Mouse (Mus musculus): ENCODE measurements around the gene Igf1r. TPM values are rescaled to one million over a fixed set of nuclear protein-coding genes. Genes with fewer than 3 reads are reported as not detected.
A peak's percentile ranks its signal among the peaks of the same experiment; 100 is the strongest.

Igf1r gene
- polyA plus RNA-seq, 1 experiment from 2014 or later, result 25.2 TPM

GRCm38 (mm10) chr7:68062849-68063208 is 110.2 kb downstream of the Igf1r start:
- 53% methylated on average over 5 of the region's 5 CpGs for WGBS
- peaks cover 49% of the 10 kb centered on the region for H3K4me1 ChIP-seq
- peak overlapping the region; percentile 63; the same call in 1 of the 2 replicates for H3K27ac ChIP-seq (replicated peaks)
- no peak for DNase-seq (ENCODE audit: low spot score)
- H3K36me3 ChIP-seq (replicated peaks), result 0 out of 2 replicates have a peak, but pooled peaks cover 2% of the 10 kb centered on the region
- H3K27me3 ChIP-seq (replicated peaks; ENCODE audit: low read depth, poor library complexity, severe bottlenecking), result no peaks in the 10 kb centered on the region
- no peak overlapping the region for H3K4me3 ChIP-seq
- H3K9me3 ChIP-seq, result no peaks in the 10 kb centered on the region

DNA sequence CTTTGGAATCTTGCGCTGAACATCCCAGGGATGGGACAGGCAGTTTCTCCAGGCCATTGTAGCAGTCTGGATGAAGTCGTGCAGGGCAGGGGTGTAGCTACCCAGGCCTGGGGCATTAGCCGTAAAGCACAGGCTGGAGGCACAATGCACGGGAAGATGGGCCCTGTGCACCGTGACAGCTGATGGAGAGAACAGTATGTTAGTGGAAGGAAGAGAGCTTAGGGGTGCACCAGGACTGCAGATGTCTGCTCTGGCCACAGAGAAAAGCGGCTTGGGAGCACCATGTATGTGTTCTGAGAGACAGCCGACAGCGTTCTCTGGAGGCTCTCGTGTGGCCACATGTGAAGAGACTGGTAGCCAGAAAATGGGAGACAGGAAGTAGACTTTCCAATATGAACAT is 111.1 kb downstream of the Igf1r start:
- Histone ChIP-seq H3K36me3 (replicated peaks) (0 out of 2 replicates have a peak, but pooled peaks cover 2% of the 10 kb centered on the region), H3K4me1 (peaks cover 45% of the 10 kb centered on the region), H3K4me3 (no peak overlapping the region), H3K9me3 (no peaks in the 10 kb centered on the region), H3K27me3 (replicated peaks; ENCODE audit: low read depth, poor library complexity, severe bottlenecking) (no peaks in the 10 kb centered on the region), H3K27ac (replicated peaks) (no peak overlapping the region)
- DNase-seq (ENCODE audit: low spot score), result no peak
- WGBS, result 89% methylated on average over 9 of the region's 9 CpGs

DNA sequence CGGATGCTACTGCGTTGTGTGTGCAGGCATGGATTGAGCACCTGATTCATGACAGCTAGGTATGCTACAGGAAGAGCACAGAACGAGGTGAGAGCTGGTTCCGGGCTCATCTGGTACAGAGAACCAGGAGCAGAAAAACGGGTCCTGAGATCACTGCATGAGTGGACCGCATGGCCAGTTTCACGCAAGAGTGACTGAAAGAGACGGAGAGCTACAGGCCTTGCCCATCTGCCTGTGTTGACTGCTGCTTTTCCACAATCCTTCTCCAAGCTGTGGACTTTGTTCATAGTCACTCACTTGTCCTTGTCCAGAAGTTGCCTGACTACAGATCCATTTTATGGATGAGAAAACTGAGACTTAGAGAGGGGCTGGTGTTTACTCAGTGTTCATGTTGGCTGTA is 111.5 kb downstream of the Igf1r start:
- DNase-seq (ENCODE audit: low spot score), result no peak
- Histone ChIP-seq H3K27me3 (replicated peaks; ENCODE audit: low read depth, poor library complexity, severe bottlenecking) (no peaks in the 10 kb centered on the region), H3K9me3 (no peaks in the 10 kb centered on the region), H3K27ac (replicated peaks) (no peak overlapping the region), H3K4me3 (no peak overlapping the region), H3K36me3 (replicated peaks) (0 out of 2 replicates have a peak, but pooled peaks cover 2% of the 10 kb centered on the region), H3K4me1 (peaks cover 49% of the 10 kb centered on the region)
- WGBS, result 94% methylated on average over 8 of the region's 8 CpGs

DNA sequence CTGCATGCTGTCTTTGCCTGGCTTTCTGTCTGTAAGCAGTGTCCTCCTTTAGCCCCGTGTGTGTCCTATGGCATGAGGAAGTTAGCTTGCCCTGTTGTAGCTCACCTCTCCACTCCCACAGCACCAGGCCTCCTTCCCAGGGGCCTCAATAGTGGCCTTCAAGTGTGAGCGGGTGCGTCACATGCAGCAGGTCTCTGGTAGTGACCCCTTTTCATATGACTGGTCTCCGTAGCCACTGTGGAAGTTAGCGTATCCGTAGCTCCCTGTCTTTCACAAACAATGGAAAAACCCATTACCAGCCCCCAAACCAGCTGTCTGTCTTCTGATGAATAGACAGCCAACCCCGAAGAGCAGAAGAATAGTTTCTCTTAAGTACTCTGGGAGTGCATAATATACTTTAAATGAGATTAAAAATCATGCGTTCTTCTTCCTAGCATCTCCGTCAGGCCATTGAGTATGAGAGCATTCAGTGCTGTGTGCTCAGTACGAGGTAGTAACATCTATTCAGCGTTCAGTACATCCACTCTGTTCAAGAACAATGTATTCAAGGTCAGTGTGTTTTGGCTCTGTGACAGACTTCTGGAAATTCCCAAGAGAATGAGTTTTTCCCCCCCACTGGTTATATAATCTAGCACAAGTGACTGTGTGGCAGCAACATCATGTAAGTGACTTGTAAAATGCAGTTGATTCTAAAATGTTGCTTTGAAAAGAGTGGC is 112.2 kb downstream of the Igf1r start:
- H3K9me3 ChIP-seq, result no peaks in the 10 kb centered on the region
- no peaks in the 10 kb centered on the region for H3K27me3 ChIP-seq (replicated peaks; ENCODE audit: low read depth, poor library complexity, severe bottlenecking)
- no peak overlapping the region for H3K4me3 ChIP-seq
- H3K36me3 ChIP-seq (replicated peaks), result 0 out of 2 replicates have a peak, but pooled peaks cover 2% of the 10 kb centered on the region
- DNase-seq (ENCODE audit: low spot score), result no peak
- H3K4me1 ChIP-seq, result peaks cover 54% of the 10 kb centered on the region
- no peak overlapping the region for H3K27ac ChIP-seq (replicated peaks)
- 78% methylated on average over 11 of the region's 11 CpGs for WGBS

DNA sequence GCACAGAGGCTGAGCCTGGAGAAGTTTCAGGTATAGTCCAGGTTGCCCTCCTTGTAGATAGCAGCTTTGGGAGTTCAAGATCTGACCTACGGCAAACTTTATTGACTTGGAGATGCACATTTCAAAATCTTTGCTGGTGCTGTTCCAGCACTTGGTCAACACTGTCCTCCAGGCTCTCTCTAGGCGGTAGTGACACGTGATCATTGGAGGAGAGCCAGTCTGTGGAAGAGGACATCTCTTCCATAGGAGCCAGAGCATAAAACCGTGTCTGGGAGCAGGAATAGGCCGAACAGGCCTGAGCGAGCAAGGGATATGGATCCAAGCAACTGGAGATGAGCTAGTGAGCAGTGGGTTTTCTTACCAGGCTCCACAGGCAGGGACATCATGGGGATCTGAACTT is 113.3 kb downstream of the Igf1r start:
- WGBS, result 93% methylated on average over 6 of the region's 6 CpGs

DNA sequence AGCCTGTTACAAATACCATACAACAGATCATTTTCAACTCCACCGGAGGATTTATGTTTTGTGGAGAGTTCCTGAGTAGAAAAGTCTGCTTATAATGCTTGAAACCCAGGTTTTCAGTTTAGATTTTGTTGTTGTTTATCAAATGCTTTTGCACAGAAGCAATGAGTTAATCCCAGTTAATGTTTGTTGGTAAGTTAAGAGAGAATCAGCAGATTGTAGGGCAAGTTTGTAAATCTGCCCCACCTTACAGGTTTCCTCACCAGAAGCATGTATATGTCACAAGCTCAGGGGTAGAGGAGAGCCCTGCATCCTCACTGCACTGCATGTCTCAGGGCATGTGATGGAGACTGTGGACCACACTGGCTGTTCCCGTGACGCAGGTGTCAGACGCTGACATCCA is 114.7 kb downstream of the Igf1r start:
- no peaks in the 10 kb centered on the region for H3K27me3 ChIP-seq (replicated peaks; ENCODE audit: low read depth, poor library complexity, severe bottlenecking)
- peaks cover 57% of the 10 kb centered on the region for H3K4me1 ChIP-seq
- H3K4me3 ChIP-seq, result no peak overlapping the region
- H3K36me3 ChIP-seq (replicated peaks), result 0 out of 2 replicates have a peak, but pooled peaks cover 2% of the 10 kb centered on the region
- H3K9me3 ChIP-seq, result no peaks in the 10 kb centered on the region
- H3K27ac ChIP-seq (replicated peaks), result no peak overlapping the region
- DNase-seq (ENCODE audit: low spot score), result no peak
- WGBS, result 96% methylated on average over 4 of the region's 4 CpGs

More for the DNA sequence above, 113.3 kb downstream of the Igf1r start:
- no peak for DNase-seq (ENCODE audit: low spot score)
- Histone ChIP-seq H3K27me3 (replicated peaks; ENCODE audit: low read depth, poor library complexity, severe bottlenecking) (no peaks in the 10 kb centered on the region), H3K9me3 (no peaks in the 10 kb centered on the region), H3K4me3 (no peak overlapping the region), H3K4me1 (peaks cover 60% of the 10 kb centered on the region), H3K27ac (replicated peaks) (no peak overlapping the region; the same call in 1 of the 2 replicates), H3K36me3 (replicated peaks) (0 out of 2 replicates have a peak, but pooled peaks cover 2% of the 10 kb centered on the region)

DNA sequence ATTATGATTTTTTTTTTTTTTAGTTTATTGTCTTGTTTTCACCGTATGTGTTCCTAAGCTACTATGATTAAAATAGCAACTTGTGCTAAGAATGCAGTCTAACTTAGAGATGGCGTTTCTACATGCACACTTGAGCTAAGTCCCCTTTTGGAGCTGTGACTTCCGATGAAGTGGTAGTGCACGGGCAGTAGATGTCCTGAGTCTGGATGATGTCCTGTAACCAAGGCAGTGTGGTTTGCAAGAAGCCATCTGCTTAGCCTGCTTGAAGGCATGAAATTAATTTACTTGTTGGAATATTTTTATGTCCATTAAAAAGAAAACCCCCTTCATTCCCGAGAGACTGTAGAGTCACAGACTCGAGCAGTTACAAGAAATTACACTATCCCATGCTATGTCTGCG is 116.7 kb downstream of the Igf1r start:
- no peak overlapping the region for H3K4me3 ChIP-seq
- peaks cover 59% of the 10 kb centered on the region for H3K4me1 ChIP-seq
- H3K9me3 ChIP-seq, result no peaks in the 10 kb centered on the region
- H3K27me3 ChIP-seq (replicated peaks; ENCODE audit: low read depth, poor library complexity, severe bottlenecking), result no peaks in the 10 kb centered on the region
- H3K27ac ChIP-seq (replicated peaks), result no peak overlapping the region
- 80% methylated on average over 7 of the region's 7 CpGs for WGBS
- DNase-seq (ENCODE audit: low spot score), result no peak
- H3K36me3 ChIP-seq (replicated peaks), result 0 out of 2 replicates have a peak, but pooled peaks cover 2% of the 10 kb centered on the region

- H3K4me1 ChIP-seq, result peaks cover 58% of the 10 kb centered on the region
- H3K27me3 ChIP-seq (replicated peaks; ENCODE audit: low read depth, poor library complexity, severe bottlenecking), result no peaks in the 10 kb centered on the region
- 0 out of 2 replicates have a peak, but pooled peaks cover 2% of the 10 kb centered on the region for H3K36me3 ChIP-seq (replicated peaks)
- H3K27ac ChIP-seq (replicated peaks), result no peak overlapping the region
- H3K4me3 ChIP-seq, result no peak overlapping the region
- DNase-seq (ENCODE audit: low spot score), result no peak
- no peaks in the 10 kb centered on the region for H3K9me3 ChIP-seq
- 39% methylated on average over 3 of the region's 3 CpGs for WGBS
Observed at GRCm38 (mm10) chr7:68070030-68070429, 117.4 kb downstream of the Igf1r start.

- H3K27ac ChIP-seq (replicated peaks), result no peak overlapping the region
- 62% methylated on average over 7 of the region's 7 CpGs for WGBS
- no peak overlapping the region for H3K4me3 ChIP-seq
- H3K36me3 ChIP-seq (replicated peaks), result 0 out of 2 replicates have a peak, but pooled peaks cover 2% of the 10 kb centered on the region
- no peaks in the 10 kb centered on the region for H3K27me3 ChIP-seq (replicated peaks; ENCODE audit: low read depth, poor library complexity, severe bottlenecking)
- peak; percentile 34 for DNase-seq (ENCODE audit: low spot score)
- H3K4me1 ChIP-seq, result peaks cover 63% of the 10 kb centered on the region
- H3K9me3 ChIP-seq, result no peaks in the 10 kb centered on the region
Observed at GRCm38 (mm10) chr7:68070626-68071025, 118.0 kb downstream of the Igf1r start.

DNA sequence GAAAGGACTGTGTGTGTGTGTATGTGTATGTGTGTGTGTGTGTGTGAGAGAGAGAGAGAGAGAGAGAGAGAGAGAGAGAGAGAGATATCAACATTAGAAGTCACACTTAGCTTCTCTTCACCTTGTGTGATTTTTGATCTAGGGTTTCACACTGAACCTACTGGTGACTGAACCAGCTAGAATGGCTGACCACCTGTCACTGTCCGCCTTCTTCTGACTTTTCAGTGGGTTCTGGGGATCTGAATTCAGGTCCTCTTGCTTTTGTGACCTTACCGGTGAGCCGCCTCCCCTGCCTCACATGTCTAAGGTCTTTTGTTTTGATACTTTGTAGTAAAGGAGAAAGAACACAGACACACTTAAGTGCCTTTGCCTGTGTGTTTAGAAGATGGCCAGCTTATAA is 118.4 kb downstream of the Igf1r start:
- H3K4me3 ChIP-seq, result no peak overlapping the region
- no peak overlapping the region for H3K27ac ChIP-seq (replicated peaks)
- H3K36me3 ChIP-seq (replicated peaks), result 0 out of 2 replicates have a peak, but pooled peaks cover under 1% of the 10 kb centered on the region
- no peaks in the 10 kb centered on the region for H3K9me3 ChIP-seq
- DNase-seq (ENCODE audit: low spot score), result no peak
- H3K27me3 ChIP-seq (replicated peaks; ENCODE audit: low read depth, poor library complexity, severe bottlenecking), result no peaks in the 10 kb centered on the region
- H3K4me1 ChIP-seq, result peaks cover 63% of the 10 kb centered on the region
- 87% methylated on average over 3 of the region's 3 CpGs for WGBS

DNA sequence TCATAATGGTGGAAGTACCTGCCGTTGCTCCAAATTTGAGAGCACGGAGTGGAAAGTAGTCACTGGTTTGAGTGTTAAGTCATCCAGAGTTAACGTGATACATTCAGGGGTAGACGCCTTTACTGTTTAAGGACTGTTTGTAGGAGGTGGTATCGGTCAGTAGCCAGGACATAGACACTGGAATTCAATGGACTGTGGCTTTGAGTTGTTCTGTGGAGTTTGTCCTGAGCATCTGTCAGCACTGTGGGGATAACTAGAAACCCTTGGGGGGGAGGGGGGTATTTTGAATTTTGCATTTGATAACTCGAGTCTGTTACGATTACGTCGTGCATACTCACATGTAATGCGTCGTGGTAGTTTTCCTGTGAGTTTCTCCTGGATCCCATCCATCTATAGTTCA is 119.1 kb downstream of the Igf1r start:
- no peaks in the 10 kb centered on the region for H3K36me3 ChIP-seq (replicated peaks)
- DNase-seq (ENCODE audit: low spot score), result no peak
- H3K27me3 ChIP-seq (replicated peaks; ENCODE audit: low read depth, poor library complexity, severe bottlenecking), result no peaks in the 10 kb centered on the region
- 95% methylated on average over 11 of the region's 11 CpGs for WGBS
- H3K27ac ChIP-seq (replicated peaks), result no peak overlapping the region
- H3K9me3 ChIP-seq, result no peaks in the 10 kb centered on the region
- H3K4me3 ChIP-seq, result no peak overlapping the region
- H3K4me1 ChIP-seq, result peaks cover 63% of the 10 kb centered on the region

- Histone ChIP-seq H3K4me3 (peak overlapping the region; percentile 39), H3K27me3 (replicated peaks; ENCODE audit: low read depth, poor library complexity, severe bottlenecking) (no peaks in the 10 kb centered on the region), H3K36me3 (replicated peaks) (no peaks in the 10 kb centered on the region), H3K27ac (replicated peaks) (0 out of 2 replicates have a peak overlapping the region, but pooled peaks have one; percentile 7), H3K9me3 (no peaks in the 10 kb centered on the region), H3K4me1 (peaks cover 65% of the 10 kb centered on the region)
- WGBS, result 73% methylated on average over 14 of the region's 14 CpGs
- DNase-seq (ENCODE audit: low spot score), result no peak
Observed at GRCm38 (mm10) chr7:68072524-68073459, 120.2 kb downstream of the Igf1r start.

Measured in embryonic facial prominence, embryonic 10.5 days (tissue).